Mouse (Mus musculus) thymus, adult 2 months (tissue): ENCODE results near the gene Tas1r1. TPM values are rescaled to one million over a fixed set of nuclear protein-coding genes. Genes with fewer than 3 reads are reported as not detected.

Source experiments
- DNase-seq: peaks from one replicate; pipeline ENCODE4 v3.0.0; 2021
- H3K27ac ChIP-seq: fragments of 200-500 bp; 2 replicates; pipeline ENCODE4 v1.5.1; 2012; ENCODE audit warnings: low read length, control low read depth; ENCODE audit not compliant: control insufficient read depth, insufficient read depth
- H3K27me3 ChIP-seq: fragments of 200-500 bp; 2 replicates; pipeline ENCODE4 v1.6.1; 2012; ENCODE audit warnings: mild to moderate bottlenecking, low read length, moderate library complexity, mixed read lengths; ENCODE audit not compliant: control insufficient read depth, insufficient read depth
- H3K36me3 ChIP-seq: fragments of 200-500 bp; 2 replicates; pipeline ENCODE4 v1.6.1; 2012; ENCODE audit warnings: mild to moderate bottlenecking, low read length, moderate library complexity; ENCODE audit not compliant: control insufficient read depth, insufficient read depth
- H3K4me1 ChIP-seq: fragments of 200-500 bp; replicated peaks from 2 replicates; pipeline ENCODE4 v1.6.1; 2012; ENCODE audit warnings: low read length; ENCODE audit not compliant: control insufficient read depth, insufficient read depth
- H3K4me3 ChIP-seq: fragments of 200-500 bp; 2 replicates; pipeline ENCODE4 v1.5.1; 2012; ENCODE audit warnings: mild to moderate bottlenecking, low read length, control low read depth, moderate library complexity; ENCODE audit not compliant: control insufficient read depth, insufficient read depth
- CTCF ChIP-seq: fragments of 200-500 bp; IDR thresholded peaks from 2 replicates; pipeline ENCODE4 v1.5.1; 2012; ENCODE audit warnings: mild to moderate bottlenecking, control low read depth, low read length, moderate library complexity, borderline replicate concordance; ENCODE audit not compliant: control insufficient read depth, poor library complexity, insufficient read depth; ENCODE audit errors: extremely low read depth
- POLR2A ChIP-seq: fragments of 200-500 bp; IDR thresholded peaks from 2 replicates; pipeline ENCODE4 v1.6.1; 2012; ENCODE audit warnings: mild to moderate bottlenecking, low read length, control low read depth, moderate library complexity; ENCODE audit not compliant: control insufficient read depth, poor library complexity, insufficient read depth; ENCODE audit errors: extremely low read depth
- WGBS: fragments of 180-500 bp; shearing (Covaris S2); methylation state at CpG from one replicate; pipeline ENCODE4 v1.1.7; 2018; 5-methylcytosine and 5-hydroxymethylcytosine counted together
- polyA plus RNA-seq: library from polyadenylated mRNA; depleted of rRNA; stranded (reverse); fragments of >200 nt; gene quantifications from 2 replicates; pipeline ENCODE4 v1.2.3, GENCODE M21; 2012

The Tas1r1 gene
- polyA plus RNA-seq, 1 experiment, result 0.34 TPM

GRCm38 (mm10) chr4:151994228-151995171, 43.9 kb downstream of the Tas1r1 start:
- Histone ChIP-seq H3K4me3 (peak overlapping the region; percentile 97), H3K4me1 (peaks cover 9% of the 10 kb centered on the region), H3K36me3 (peaks cover 9% of the 10 kb centered on the region; the same call in 1 of the 2 replicates), H3K27me3 (peaks cover 7% of the 10 kb centered on the region; the same call in 1 of the 2 replicates), H3K27ac (no peak overlapping the region)
- TF ChIP-seq POLR2A (no peak), CTCF (0 out of 2 replicates have a peak, but pooled peaks have one; percentile 28)
- no peak for DNase-seq
- 10% methylated on average over 61 of the region's 61 CpGs for WGBS

DNA sequence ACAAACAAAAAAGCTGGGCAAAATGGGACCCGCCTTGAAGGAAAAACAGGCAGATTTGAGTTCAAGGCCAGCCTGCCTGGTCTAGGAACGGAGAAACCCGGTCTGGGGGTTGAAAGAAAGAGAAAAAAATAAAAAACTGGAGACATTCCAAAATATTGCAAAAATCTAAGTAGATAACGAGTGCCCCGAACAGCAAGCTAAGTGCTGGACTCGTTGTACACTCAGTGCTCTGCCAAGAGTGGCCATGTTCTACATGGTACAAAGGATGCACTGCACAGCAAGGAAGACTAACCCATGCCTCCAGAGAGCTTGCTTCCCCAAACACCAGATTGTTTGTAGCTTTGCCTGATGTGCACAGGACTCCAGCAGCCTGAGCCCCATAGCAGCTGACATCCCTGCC, 45.3 kb downstream of the Tas1r1 start:
- H3K4me3 ChIP-seq, result no peak overlapping the region
- H3K27ac ChIP-seq, result no peak overlapping the region
- H3K27me3 ChIP-seq, result peaks cover 7% of the 10 kb centered on the region; the same call in 1 of the 2 replicates
- no peak for TF ChIP-seq CTCF
- no peak for DNase-seq
- 94% methylated on average over 6 of the region's 6 CpGs for WGBS
- H3K4me1 ChIP-seq, result peaks cover 17% of the 10 kb centered on the region
- peaks cover 9% of the 10 kb centered on the region; the same call in 1 of the 2 replicates for H3K36me3 ChIP-seq

- no peak overlapping the region for H3K4me3 ChIP-seq
- H3K27ac ChIP-seq, result no peak overlapping the region
- H3K27me3 ChIP-seq, result peaks cover 7% of the 10 kb centered on the region; the same call in 1 of the 2 replicates
- no peak for TF ChIP-seq CTCF
- TF ChIP-seq POLR2A, result no peak
- WGBS, result 97% methylated on average over 9 of the region's 9 CpGs
- no peak for DNase-seq
- H3K36me3 ChIP-seq, result peaks cover 9% of the 10 kb centered on the region; the same call in 1 of the 2 replicates
- H3K4me1 ChIP-seq, result peaks cover 23% of the 10 kb centered on the region
These were observed 46.3 kb downstream of the Tas1r1 start for GRCm38 (mm10) chr4:151992091-151992490.

- TF ChIP-seq POLR2A, result no peak
- Histone ChIP-seq H3K4me1 (peaks cover 29% of the 10 kb centered on the region), H3K27me3 (no peaks in the 10 kb centered on the region), H3K4me3 (peak overlapping the region; percentile 90; the same call in 1 of the 2 replicates), H3K36me3 (peaks cover 9% of the 10 kb centered on the region; the same call in 1 of the 2 replicates), H3K27ac (no peak overlapping the region)
- DNase-seq, result no peak
- 51% methylated on average over 6 of the region's 6 CpGs for WGBS
These were observed 49.3 kb downstream of the Tas1r1 start for GRCm38 (mm10) chr4:151989110-151989488.

- peak; percentile 88 for DNase-seq
- H3K4me3 ChIP-seq, result peak within 1 kb of the TSS; percentile 90
- peaks cover 29% of the 10 kb centered on the region for H3K4me1 ChIP-seq
- H3K27me3 ChIP-seq, result no peaks in the 10 kb centered on the region
- H3K27ac ChIP-seq, result no peak within 1 kb of the TSS
- TF ChIP-seq CTCF (no peak), POLR2A (peak; percentile 46; the same call in 1 of the 2 replicates)
- H3K36me3 ChIP-seq, result peaks cover 9% of the 10 kb centered on the region; the same call in 1 of the 2 replicates
- WGBS, result under 1% methylated on average over 54 of the region's 54 CpGs
These were observed 49.8 kb downstream of the Tas1r1 start, which contains the start of gene Thap3 for GRCm38 (mm10) chr4:151988342-151989109. Gene Thap3 (minus strand): TSS chr4:151988997.

GRCm38 (mm10) chr4:151988014-151988341, 50.4 kb downstream of the Tas1r1 start:
- H3K27ac ChIP-seq, result no peak overlapping the region
- no peak for TF ChIP-seq POLR2A
- no peak for TF ChIP-seq CTCF
- DNase-seq, result no peak
- peaks cover 29% of the 10 kb centered on the region for H3K4me1 ChIP-seq
- H3K36me3 ChIP-seq, result peaks cover 9% of the 10 kb centered on the region; the same call in 1 of the 2 replicates
- H3K27me3 ChIP-seq, result no peaks in the 10 kb centered on the region
- peak overlapping the region; percentile 90 for H3K4me3 ChIP-seq
- WGBS, result 22% methylated on average over 10 of the region's 10 CpGs
